Mouse (Mus musculus) bone marrow macrophage, adult 2 months (primary cell): Measurements from ENCODE around the gene Sbno1. TPM values are rescaled to one million over a fixed set of nuclear protein-coding genes. Genes with fewer than 3 reads are reported as not detected.
"Not testable (repeated sequence)": the region's sequence is repeated elsewhere in the genome, so short reads cannot be mapped to it uniquely, and the experiment has no call there.

Experiments used
- H3K27ac ChIP-seq: 2 replicates; pipeline ENCODE4 v1.5.1; 2012; ENCODE audit warnings: low read depth, low read length; ENCODE audit not compliant: insufficient read depth
- H3K4me1 ChIP-seq: 2 replicates; pipeline ENCODE4 v1.6.1; 2012; ENCODE audit warnings: low read length; ENCODE audit not compliant: control insufficient read depth, insufficient read depth
- H3K4me3 ChIP-seq: 2 replicates; pipeline ENCODE4 v1.5.1; 2012; ENCODE audit warnings: mild to moderate bottlenecking, low read length, moderate library complexity; ENCODE audit not compliant: insufficient read depth
- CTCF ChIP-seq: IDR thresholded peaks from 2 replicates; pipeline ENCODE4 v1.5.1; 2012; ENCODE audit warnings: low read depth, mild to moderate bottlenecking, low read length, moderate library complexity
- POLR2A ChIP-seq: IDR thresholded peaks from 2 replicates; pipeline ENCODE4 v1.6.1; 2012; ENCODE audit warnings: mild to moderate bottlenecking, low read depth, low read length, borderline replicate concordance
- polyA plus RNA-seq: library from polyadenylated mRNA; stranded (reverse); fragments of >200 nt; gene quantifications from 2 replicates; pipeline ENCODE4 v1.2.4, GENCODE M21; 2012; ENCODE audit not compliant: missing spikeins, insufficient read depth, insufficient read length

Gene Sbno1
- polyA plus RNA-seq, 1 experiment: 57.5 TPM

- H3K4me3 ChIP-seq: no peak overlapping the region
- H3K27ac ChIP-seq: no peak overlapping the region
- peaks cover 6% of the 10 kb centered on the region for H3K4me1 ChIP-seq
- TF ChIP-seq POLR2A (no peak), CTCF (no peak)
Measured at GRCm38 (mm10) chr5:124380121-124380520, 45.7 kb downstream of the Sbno1 start.

- H3K4me1 ChIP-seq: peaks cover 6% of the 10 kb centered on the region
- H3K27ac ChIP-seq: peak overlapping the region; percentile 15; the same call in 1 of the 2 replicates
- H3K4me3 ChIP-seq: no peak overlapping the region
- no peak for TF ChIP-seq CTCF
- TF ChIP-seq POLR2A: no peak
Measured at GRCm38 (mm10) chr5:124377149-124377548, 48.7 kb downstream of the Sbno1 start.

GRCm38 (mm10) chr5:124376401-124376800 is 49.4 kb downstream of the Sbno1 start:
- TF ChIP-seq CTCF (no peak), POLR2A (no peak)
- H3K4me1 ChIP-seq: peaks cover 6% of the 10 kb centered on the region
- no peak overlapping the region for H3K4me3 ChIP-seq
- H3K27ac ChIP-seq: no peak overlapping the region

GRCm38 (mm10) chr5:124374298-124374697 is 51.5 kb downstream of the Sbno1 start:
- no peak overlapping the region for H3K4me3 ChIP-seq
- H3K4me1 ChIP-seq: peaks cover 6% of the 10 kb centered on the region
- no peak overlapping the region for H3K27ac ChIP-seq
- TF ChIP-seq POLR2A: no peak
- TF ChIP-seq CTCF: no peak

- H3K4me1 ChIP-seq: peaks cover 6% of the 10 kb centered on the region; the same call in 1 of the 2 replicates
- H3K27ac ChIP-seq: no peak overlapping the region
- TF ChIP-seq CTCF (no peak), POLR2A (no peak)
- no peak overlapping the region for H3K4me3 ChIP-seq
Measured at GRCm38 (mm10) chr5:124366721-124367120, 59.1 kb downstream of the Sbno1 start.

GRCm38 (mm10) chr5:124365754-124366153 is 60.0 kb downstream of the Sbno1 start:
- TF ChIP-seq POLR2A (no peak), CTCF (no peak)

GRCm38 (mm10) chr5:124364173-124364918 is 61.5 kb downstream of the Sbno1 start:
- no peak overlapping the region for H3K4me3 ChIP-seq

More at GRCm38 (mm10) chr5:124365754-124366153, 60.0 kb downstream of the Sbno1 start:
- H3K4me1 ChIP-seq: peaks cover 6% of the 10 kb centered on the region; the same call in 1 of the 2 replicates
- no peak overlapping the region for H3K4me3 ChIP-seq
- no peak overlapping the region for H3K27ac ChIP-seq

GRCm38 (mm10) chr5:124362982-124363381 is 62.8 kb downstream of the Sbno1 start, which contains the start of gene Cdk2ap1:
Cdk2ap1 (minus strand) TSS chr5:124363082.
- H3K27ac ChIP-seq, H3K4me3 ChIP-seq, H3K4me1 ChIP-seq: not testable (repeated sequence)

More at GRCm38 (mm10) chr5:124364173-124364918, 61.5 kb downstream of the Sbno1 start:
- Histone ChIP-seq H3K4me1 (peaks cover 6% of the 10 kb centered on the region; the same call in 1 of the 2 replicates), H3K27ac (no peak overlapping the region)
- no peak for TF ChIP-seq POLR2A
- TF ChIP-seq CTCF: no peak

GRCm38 (mm10) chr5:124359641-124360040 is 66.2 kb downstream of the Sbno1 start:
- TF ChIP-seq POLR2A: no peak
- TF ChIP-seq CTCF: no peak
- H3K27ac ChIP-seq: no peak overlapping the region

GRCm38 (mm10) chr5:124356695-124357094 is 69.1 kb downstream of the Sbno1 start:
- H3K4me1 ChIP-seq: peaks cover 12% of the 10 kb centered on the region
- TF ChIP-seq CTCF (no peak), POLR2A (no peak)
- no peak overlapping the region for H3K4me3 ChIP-seq
- H3K27ac ChIP-seq: no peak overlapping the region

More at GRCm38 (mm10) chr5:124359641-124360040, 66.2 kb downstream of the Sbno1 start:
- H3K4me3 ChIP-seq: no peak overlapping the region
- H3K4me1 ChIP-seq: no peaks in the 10 kb centered on the region
